Mouse (Mus musculus): ENCODE measurements at regions not wholly inside any gene's neighbourhood (a gene's known extent, or its start where the extent isn't known, plus 50 kb on each side); places are given as distances from the start of the nearest gene placed in this dataset.
A peak's percentile ranks its signal among the peaks of the same experiment; 100 is the strongest.

DNA sequence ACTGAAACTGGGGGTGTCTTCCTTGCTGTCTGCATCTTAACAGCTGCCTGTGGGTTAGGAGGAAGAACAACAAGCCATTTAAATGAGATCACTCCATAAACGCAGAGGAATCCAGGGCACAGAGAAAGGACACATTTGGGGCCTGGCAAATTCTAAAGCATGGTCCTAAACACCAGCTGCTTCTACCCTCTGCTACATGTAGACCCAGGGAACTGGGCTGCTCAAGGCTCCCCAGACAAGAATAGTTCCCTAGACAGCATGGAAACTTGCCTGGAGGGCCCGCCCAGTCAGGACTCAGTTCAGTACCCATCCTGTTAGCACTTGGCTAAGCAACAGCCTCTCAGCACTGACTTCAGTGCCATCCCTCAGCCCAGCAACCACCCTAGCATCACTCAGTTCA is 115.2 kb upstream of the Irf2bp2 start:
- no peak for DNase-seq

DNA sequence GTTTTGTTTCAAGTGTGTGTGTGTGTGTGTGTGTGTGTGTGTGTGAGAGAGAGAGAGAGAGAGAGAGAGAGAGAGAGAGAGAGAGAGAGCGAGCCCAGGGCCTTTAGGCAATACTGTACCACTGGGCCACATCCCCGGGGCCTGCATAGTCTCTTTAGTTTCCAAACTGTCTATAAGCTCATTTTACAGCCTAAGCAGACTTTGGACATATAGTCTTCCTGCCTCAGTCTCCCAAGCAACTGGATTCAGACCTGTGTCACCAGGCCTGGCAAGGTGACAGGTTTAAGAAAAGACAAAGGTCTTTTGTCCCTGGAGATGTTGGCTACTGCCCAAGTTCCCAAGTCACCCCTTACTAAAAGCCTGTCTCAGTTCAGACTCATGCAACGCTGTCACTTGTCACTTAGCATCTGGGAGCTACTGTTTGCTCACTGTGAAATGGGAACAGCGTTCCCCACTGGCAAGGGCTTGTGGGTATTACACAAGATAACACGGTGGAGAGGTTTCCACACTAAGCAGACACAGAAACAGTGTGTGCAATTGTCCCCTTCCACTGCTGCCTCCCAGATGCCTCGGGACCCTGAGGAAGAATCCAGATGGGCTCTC is 113.6 kb upstream of the Irf2bp2 start:
- DNase-seq, result peak; percentile 29

DNA sequence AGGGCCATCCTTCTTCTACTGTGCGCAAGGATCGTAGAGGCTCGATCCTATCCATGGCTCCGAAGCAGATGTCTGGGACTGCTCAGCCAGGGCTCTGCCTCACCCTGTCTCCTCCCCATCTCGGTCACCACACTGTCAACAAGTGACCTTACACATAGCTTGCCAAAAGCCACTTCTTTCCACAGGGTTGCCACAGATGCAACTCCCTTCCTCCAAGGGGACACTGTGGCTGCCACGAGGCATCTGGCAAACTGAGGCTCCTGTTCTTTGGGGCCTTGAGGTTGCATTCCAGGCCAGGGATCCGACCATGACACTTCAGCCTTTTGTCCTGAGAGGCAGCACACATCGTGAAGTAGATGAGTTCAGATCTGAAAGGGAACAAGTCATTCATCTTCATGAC is 112.5 kb upstream of the Irf2bp2 start:
- peak; percentile 28 for DNase-seq

DNA sequence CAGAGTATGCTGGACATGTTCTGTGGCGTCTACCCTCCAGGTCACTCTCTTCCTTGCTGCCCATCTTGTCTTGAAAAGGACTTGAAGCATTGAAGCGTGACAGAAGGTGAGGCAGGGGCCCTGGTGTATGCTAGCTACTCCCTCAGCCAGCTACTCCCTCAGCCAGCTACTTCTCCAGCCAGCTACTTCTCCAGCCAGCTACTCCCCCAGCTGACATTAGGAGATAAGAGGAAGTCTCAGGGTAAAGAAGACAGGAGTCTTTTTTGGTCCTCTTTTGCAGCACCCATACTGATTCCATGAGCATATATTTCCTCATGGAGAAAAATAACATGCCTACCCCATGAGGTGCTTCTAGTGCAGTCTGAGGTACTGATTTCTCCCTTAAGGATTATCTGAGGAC is 111.6 kb upstream of the Irf2bp2 start:
- no peak for DNase-seq

DNA sequence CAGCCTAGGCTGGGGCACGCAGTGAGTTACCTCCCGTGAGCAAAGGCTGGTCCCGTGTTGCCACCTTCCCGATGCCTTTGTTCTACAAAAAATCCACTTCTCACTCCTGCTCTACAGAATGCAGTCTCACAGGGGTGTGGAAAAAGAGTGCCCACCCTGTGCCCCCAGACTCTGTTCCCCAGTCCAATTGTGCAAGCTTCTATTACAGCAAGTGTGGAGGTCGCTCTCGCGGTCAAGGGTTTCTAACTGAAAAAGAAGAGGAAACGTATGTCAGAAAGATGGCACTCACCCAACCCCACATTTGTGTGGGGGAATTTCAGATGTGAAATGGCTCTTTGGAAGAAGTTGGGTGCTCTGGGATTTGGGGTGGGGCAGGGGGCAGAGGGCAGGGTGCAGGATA is 110.9 kb upstream of the Irf2bp2 start:
- DNase-seq, result no peak

DNA sequence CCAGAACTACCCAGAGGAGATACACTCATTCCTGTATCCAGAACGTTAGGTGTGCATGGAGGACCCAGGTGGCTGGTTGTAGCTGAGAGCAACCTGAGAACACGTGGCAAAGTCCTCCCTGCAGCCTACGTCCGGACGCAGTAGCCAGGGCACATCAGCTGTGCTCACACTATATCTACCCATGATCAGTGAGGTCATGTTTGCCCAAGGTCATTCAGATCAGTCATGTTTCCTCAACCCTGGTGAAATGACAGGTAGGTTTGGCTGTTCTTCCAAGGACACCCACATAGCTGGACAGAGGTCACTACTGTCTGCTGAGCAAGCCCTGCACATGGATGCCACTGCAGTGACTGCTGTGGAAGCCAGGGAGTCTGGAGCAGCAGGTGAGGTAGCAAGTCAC is 109.8 kb upstream of the Irf2bp2 start:
- peak; percentile 52 for DNase-seq

DNA sequence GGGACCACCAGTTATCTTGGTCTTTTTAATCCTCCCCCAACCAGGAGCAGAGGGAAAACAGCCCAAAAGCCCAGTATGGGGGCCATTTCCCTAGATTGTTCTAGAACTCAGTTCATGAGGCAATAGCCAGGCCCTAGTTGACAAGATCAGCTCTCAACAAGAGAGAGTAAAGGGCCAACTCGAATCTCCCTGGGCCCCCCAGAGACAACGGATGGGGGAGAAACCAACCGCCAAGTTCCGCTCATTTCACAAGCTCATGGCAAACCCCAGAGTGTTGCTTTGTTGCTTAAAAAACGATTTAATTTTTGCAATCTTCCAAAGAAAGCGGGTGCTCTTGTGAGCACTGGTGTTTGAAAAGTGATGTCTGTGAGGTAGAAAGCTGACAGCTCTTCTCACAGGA is 108.5 kb upstream of the Irf2bp2 start:
- peak; percentile 58 for DNase-seq

DNA sequence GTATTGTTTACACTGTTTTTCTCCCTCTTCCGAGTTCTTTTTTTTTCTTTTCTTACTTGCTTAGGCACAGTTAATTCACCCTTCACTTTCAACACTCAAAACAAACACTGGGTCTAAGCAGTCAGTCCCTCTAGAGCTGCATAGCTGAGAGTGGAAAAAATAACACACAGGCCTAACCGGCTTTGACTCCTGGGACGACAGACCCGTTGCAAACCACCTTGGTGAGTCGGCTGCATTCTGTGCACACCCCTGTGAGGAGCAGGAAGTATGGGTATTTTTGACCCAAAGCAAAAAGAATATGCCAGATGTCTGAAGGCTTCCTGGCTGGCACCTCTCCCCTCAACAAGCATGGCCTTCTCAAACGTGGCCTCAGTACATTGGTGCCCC is 105.6 kb upstream of the Irf2bp2 start:
- no peak for DNase-seq

DNA sequence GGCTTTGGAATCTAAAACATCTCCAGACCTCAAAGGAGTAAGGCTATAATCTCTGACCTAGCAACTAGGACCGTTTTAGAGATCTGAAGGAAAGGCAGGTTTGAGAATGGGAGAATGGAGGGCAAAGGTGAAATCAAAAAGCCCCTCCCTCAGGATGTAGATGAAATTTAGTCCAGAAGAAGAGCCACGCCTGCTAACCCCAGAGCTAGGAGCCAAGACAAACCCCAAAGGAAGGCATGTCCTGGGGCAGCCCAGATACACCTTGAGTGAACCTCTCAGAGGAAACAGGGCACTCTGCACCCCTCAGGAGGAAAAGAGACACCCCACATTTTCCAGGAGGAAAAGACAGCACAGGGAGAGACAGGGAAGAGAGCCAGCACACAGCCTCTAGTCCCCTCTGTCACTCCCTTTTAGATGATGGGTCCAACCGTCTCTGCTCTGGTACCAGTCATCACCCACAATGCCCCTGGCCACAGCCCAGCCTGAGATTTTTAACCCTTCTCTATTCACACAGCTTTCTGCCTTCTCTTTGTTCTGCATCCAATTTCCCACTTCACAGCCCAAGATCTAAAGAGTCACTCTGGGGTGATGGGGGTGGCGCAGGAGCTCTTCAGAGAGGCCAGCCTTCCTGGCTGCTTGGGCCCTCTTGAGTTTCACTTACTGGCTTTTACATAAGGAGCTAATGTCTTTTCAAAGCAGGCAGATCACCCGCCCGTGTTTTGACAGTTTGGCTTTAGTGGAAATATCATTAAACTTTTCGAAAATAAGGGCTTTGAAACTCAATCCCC is 105.0 kb upstream of the Irf2bp2 start:
- DNase-seq, result no peak

DNA sequence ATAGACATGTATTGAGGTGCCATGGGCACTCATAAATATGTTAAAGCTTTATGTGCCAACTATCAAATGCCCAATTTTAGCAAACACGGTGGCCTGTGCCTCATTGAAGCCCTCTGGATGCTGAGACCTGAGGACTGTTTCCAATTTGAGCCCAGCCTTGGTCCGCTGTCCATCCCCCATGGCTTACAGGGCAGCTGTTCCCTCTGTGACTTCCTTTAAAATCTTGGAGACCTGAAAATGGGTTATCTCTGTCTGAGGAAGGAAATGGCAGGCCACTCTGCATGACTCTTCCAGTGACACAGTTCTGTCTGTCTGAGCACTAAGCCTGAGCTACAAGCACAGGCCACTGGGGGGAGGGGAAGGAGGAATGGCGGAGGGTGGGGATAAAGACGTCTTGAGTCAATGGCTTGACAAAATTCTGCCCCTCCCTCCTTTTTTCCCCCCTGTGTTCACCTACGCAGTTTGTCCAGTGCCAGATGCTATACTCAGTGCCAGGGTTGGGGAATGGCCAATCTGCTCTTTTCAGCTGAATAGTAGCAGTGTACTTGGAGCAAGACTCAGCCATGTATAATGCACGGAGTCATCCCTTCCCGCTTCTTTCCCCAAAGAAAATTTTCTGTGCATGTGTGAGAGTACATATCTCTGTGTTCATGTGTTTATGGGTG is 102.7 kb upstream of the Irf2bp2 start:
- no peak for DNase-seq

DNA sequence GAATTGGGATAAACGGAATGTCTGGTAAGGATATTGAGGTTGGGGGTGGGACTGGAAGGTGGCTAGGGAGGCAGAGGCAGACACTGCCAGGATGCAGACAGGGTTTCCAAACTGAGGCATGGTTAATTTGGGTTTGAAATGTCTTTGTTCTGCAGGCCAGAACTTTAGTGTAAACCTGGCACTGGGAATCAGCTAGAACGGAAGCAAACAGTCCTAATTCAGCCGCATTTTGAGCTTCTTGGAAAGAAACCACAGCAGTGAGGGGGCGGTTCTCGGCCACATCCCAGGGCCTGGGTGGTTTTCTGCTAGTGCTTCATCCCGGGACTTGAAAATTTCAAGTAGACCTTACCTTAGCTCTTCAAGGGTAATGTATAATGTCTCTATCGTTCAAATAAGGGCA is 100.6 kb upstream of the Irf2bp2 start:
- no peak for DNase-seq

DNA sequence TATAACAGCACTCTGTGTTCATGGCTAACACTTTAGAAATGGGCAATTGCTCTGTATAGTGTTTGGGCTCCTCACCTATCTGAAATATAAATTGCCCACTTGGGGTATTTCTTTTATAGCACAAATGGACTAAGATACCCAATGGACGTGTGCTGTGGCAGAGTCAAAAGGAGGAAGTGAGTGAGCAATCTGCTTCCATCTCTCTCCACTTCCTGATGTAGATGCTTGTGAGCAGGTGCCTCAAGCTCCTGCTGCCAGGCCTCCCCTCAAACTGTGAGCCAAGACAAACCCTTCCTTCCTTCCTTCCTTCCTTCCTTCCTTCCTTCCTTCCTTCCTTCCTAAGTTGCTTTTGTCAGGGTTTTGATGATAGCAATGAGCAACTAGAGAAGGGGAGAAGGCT is 99.9 kb upstream of the Irf2bp2 start:
- no peak for DNase-seq

DNA sequence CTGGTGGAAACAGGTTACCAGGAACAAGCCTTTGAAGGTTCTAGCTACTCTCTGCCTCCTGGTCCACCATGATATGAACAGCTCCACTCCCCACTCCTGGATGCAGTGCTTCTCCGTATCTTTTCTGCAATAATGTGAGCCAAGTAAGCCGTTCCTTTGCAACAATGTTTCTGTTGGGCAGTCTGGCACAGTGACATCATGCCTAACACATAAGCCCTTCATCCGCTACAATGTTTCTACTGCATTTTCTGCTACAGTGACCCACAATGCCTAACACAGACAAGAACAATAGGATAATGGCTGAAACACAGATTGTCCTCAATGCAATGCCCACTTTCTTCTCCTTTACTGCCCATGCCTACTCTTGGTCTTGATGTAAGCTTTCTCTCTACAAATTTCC is 98.9 kb upstream of the Irf2bp2 start:
- no peak for DNase-seq

DNA sequence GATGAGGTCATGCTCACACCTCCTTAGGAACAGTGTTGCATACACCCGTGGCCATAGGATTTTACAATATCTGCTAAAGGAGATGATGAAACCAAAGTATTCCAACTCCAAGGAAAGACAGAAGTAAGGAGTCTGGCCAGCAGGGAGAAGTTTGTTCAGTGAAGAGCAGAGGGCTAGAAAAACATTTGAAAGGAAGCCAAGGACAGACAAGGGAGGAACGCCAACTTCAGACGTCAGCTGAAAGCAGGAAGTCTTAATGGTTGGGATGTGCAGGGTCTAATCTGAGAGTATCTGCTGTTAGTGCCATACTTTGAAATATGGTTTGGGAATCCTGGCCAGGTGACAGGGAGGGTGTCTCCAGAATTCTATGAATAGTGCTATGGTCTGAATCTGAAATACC is 98.5 kb upstream of the Irf2bp2 start:
- DNase-seq, result peak; percentile 74

DNA sequence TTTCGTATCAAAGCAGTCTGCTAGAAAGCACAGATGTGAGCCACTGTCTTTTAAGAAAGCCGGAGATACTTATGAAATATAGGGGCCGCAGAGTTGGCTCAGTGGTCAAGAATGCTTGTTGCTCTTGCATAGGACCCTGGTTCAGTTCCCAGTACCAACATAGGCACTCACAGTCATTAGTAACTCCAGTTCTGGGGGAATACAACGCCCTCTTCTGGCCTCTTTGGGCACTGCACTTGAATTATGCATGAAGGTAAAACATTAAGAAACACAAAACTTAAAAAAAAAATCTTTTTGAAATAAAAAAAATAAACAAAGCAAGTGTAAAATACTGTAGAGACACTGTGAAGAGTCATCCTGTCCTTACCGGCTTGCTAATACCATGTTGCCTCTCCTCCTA is 94.7 kb upstream of the Irf2bp2 start:
- DNase-seq, result no peak

DNA sequence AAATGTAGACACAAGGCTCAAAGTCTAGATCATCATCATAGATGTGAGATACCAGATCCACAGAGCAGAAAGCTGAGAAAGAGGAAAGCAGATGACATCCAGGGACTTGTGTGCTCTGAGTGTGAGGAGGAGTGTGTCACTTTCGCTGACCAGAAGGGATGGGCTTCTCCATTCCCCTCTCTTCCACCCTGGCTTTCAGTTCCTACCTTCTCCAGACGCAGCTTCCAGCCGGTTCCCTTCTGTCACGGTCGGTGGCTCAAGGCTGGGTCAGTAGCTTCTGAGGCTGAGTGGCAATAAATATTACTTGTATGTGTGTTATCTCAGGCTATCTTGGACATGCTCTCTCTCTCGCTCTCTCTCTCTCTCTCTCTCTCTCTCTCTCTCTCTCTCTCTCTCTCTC is 94.2 kb upstream of the Irf2bp2 start:
- DNase-seq, result peak; percentile 35

DNA sequence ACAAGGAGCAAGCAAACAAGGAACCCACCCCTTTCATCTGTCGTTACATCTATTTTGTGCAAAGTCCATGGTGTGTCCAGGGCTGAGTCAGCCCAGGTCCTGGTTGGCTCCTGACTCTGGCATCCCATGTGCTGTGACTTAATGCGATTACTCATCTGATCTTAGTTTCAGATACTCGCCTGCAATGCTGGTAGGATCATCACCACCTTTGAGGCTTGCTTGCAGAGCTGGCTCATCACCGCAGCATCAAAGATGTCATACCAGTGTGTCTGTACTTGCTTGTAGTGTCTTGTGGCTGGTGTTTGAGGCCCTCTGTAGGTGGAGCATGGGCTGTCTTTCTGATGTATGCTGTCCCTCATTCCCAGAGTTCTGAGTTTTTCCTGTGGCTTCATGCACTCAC is 93.0 kb upstream of the Irf2bp2 start:
- peak; percentile 65 for DNase-seq

DNA sequence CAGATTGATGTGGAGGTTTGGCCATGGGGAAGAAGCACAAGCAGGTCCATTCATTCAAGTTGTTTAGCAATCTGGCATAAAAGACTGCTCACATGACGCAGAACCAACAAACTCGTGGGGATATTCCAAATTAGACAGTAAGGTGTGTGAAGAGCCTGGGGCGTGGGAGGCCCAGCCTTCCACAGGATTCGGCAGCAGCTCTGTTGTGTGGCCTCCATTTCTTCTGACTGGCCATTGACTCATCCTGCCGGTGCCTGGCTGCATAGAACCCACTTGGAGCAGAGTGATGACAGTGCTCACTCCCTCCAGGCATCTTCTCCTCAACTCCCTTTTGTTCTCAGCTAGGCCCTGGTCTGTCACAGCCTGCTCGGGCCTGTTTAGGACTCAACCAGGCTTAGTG is 91.6 kb upstream of the Irf2bp2 start:
- no peak for DNase-seq

DNA sequence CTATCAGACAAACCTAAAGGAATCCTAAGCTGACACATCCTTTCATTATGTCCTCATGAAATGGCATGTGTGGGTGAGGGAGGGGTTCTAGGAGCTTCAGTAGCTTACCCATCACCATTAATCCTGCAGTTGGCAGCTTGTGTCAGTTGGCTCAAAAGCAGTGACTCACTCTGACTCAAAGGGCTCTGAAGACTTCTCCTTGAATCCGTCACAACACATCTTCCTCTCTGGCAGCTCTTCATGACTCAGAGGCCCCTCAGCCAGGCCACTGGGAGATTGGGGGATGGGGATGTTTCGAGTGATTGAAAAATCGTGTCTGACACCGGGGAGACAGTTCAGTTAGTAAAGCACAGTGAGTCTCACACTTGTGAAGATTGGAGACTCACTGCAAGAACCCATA is 90.2 kb upstream of the Irf2bp2 start:
- DNase-seq, result peak; percentile 87

DNA sequence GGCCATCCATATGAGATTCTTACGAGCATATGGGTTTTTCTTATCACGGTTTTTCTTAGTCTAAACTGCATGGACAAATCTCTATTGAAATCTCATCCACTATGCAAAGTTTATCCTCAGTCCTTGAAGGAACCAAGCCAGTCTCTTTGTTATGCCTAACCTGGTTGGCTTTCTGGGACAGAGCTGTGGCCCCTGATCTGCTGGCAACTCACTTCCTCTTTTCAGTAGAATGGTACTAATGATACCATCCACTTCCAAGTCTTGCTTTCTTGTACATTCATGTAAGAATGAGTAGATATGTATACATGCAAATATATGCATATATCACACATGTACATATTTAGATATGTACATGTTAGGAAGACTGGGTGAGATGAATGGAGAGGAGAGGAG is 89.8 kb upstream of the Irf2bp2 start:
- no peak for DNase-seq

DNA sequence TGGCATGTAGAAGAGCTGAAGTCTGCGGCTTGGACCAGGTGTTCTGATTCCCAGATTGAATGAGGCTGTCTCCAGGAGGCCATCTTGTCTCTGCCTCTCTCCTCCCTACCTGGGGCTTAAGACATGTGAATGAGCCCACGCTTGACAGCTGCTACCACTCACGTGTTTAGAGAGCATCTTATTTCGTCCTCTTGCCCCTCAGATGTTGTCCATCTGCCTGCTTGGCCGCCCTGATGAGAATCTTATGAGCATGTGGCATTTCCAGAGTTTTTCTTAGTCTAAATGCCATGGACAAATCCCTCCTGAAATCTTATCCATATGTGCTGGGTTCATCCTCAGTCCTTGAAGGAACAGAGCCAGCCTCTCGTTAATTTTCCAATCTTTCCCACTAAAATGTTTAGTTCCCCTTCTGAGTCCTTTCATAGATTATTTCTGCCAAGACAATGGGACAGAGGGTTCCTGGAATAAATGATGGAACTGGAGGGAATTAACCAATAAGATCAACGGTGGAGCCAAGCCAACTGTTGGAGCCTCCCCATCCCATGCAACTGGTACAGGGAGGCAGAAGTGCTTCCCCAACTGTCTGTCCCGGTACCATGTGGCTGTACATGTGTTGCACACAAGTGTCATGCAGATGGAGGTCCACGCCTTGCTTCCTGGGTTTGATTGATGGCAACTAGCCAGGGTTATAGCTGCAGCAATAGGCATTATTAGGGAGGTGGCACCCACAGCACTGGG is 89.2 kb upstream of the Irf2bp2 start:
- DNase-seq, result no peak

DNA sequence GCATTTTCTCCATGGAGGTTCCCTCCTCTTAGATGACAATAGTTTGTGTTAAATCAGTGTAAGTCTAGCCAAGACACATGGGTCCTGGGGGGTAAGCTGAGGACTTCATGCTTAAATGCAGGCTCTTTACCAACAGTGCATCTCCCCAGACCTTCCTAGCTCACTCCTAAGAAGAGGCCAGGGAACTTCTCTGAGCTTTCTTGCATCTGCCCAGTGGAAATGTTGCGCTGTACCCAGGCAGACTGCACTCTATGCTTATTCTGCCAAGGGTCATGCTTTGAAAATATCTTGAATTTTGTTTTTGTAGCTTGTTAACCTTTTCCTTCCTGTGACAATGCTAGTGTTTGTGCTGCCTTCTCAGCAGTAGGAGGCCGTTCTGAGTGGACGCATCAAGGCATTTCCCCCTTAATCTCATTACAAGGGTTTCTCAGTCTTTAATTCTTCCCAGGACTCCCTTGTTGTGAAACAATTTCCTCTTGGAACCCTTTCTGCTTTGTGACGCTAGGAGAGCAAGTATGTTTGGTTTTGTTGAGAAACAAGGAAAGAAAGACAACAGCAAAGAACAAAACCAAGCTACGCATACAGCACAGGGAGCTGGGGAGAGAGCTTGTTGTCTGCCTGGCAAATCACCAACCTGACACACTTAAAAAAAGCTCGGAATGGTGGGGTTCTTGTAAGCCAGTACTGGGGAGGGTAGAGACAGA is 88.3 kb upstream of the Irf2bp2 start:
- no peak for DNase-seq
